Mouse (Mus musculus): Measurements from ENCODE around the gene Ccl20.
A peak's percentile ranks its signal among the peaks of the same experiment; 100 is the strongest.

The Ccl20 gene

GRCm38 (mm10) chr1:83116447-83117137 is at the start of gene Ccl20:
TSS of gene Ccl20 (plus strand) at chr1:83116766.
- no peak for DNase-seq (ENCODE audit: low read depth)

- no peak for DNase-seq (ENCODE audit: low read depth)
Measured at GRCm38 (mm10) chr1:83067205-83067604, 49.4 kb upstream of the Ccl20 start.

- DNase-seq (ENCODE audit: low read depth), result peak; percentile 3
Measured at GRCm38 (mm10) chr1:83075526-83076189, 40.9 kb upstream of the Ccl20 start.

- DNase-seq (ENCODE audit: low read depth), result peak; percentile 80
Measured at GRCm38 (mm10) chr1:83076190-83076917, 40.2 kb upstream of the Ccl20 start.

GRCm38 (mm10) chr1:83077016-83077415 is 39.5 kb upstream of the Ccl20 start:
- peak; percentile 43 for DNase-seq (ENCODE audit: low read depth)

GRCm38 (mm10) chr1:83084790-83085189 is 31.8 kb upstream of the Ccl20 start:
- no peak for DNase-seq (ENCODE audit: low read depth)

- no peak for DNase-seq (ENCODE audit: low read depth)
Measured at GRCm38 (mm10) chr1:83091268-83091667, 25.3 kb upstream of the Ccl20 start.

- DNase-seq (ENCODE audit: low read depth), result no peak
Measured at GRCm38 (mm10) chr1:83096935-83097334, 19.6 kb upstream of the Ccl20 start.

- no peak for DNase-seq (ENCODE audit: low read depth)
Measured at GRCm38 (mm10) chr1:83099160-83099559, 17.4 kb upstream of the Ccl20 start.

- no peak for DNase-seq (ENCODE audit: low read depth)
Measured at GRCm38 (mm10) chr1:83099580-83100137, 16.9 kb upstream of the Ccl20 start.

- no peak for DNase-seq (ENCODE audit: low read depth)
Measured at GRCm38 (mm10) chr1:83101891-83102290, 14.7 kb upstream of the Ccl20 start.

- DNase-seq (ENCODE audit: low read depth), result no peak
Measured at GRCm38 (mm10) chr1:83105464-83105863, 11.1 kb upstream of the Ccl20 start.

GRCm38 (mm10) chr1:83107410-83107978 is 9.1 kb upstream of the Ccl20 start:
- DNase-seq (ENCODE audit: low read depth), result no peak

GRCm38 (mm10) chr1:83110992-83111391 is 5.6 kb upstream of the Ccl20 start:
- DNase-seq (ENCODE audit: low read depth), result no peak

- peak; percentile 3 for DNase-seq (ENCODE audit: low read depth)
Measured at GRCm38 (mm10) chr1:83111726-83112125, 4.8 kb upstream of the Ccl20 start.

GRCm38 (mm10) chr1:83117217-83117616 is 651 bp downstream of the Ccl20 start:
- DNase-seq (ENCODE audit: low read depth), result no peak

GRCm38 (mm10) chr1:83117661-83118060 is 1.1 kb downstream of the Ccl20 start:
- DNase-seq (ENCODE audit: low read depth), result no peak

GRCm38 (mm10) chr1:83119903-83120302 is 3.3 kb downstream of the Ccl20 start:
- no peak for DNase-seq (ENCODE audit: low read depth)

GRCm38 (mm10) chr1:83120312-83120711 is 3.7 kb downstream of the Ccl20 start:
- no peak for DNase-seq (ENCODE audit: low read depth)

- no peak for DNase-seq (ENCODE audit: low read depth)
Measured at GRCm38 (mm10) chr1:83123201-83123600, 6.6 kb downstream of the Ccl20 start.

- DNase-seq (ENCODE audit: low read depth), result no peak
Measured at GRCm38 (mm10) chr1:83135829-83136228, 19.3 kb downstream of the Ccl20 start.

- no peak for DNase-seq (ENCODE audit: low read depth)
Measured at GRCm38 (mm10) chr1:83137847-83138246, 21.3 kb downstream of the Ccl20 start.

Data from induced T-regulatory cell, adult 2 months (primary cell).